Mouse (Mus musculus): ENCODE data around the gene Atrnl1.
A peak's percentile ranks its signal among the peaks of the same experiment; 100 is the strongest.

Gene Atrnl1

DNA sequence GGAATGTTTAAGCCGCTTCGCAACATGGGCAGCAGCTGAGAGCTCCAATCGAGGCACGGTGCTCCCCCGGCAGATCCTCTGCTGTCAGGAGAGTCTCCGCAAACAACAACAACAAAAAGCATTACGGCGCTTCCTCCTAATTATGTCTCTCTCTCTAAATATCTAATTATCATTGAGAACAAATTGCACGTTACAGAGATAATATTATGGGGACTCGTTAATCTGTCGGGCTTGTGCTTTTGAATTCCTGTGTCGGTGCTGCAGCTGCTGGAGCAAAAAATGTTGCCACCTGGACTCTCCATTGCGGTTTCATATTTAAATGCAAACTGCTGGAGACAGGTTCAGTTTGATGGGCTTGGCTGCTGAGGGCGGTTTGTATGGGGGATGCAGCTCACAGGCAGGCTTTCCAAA, 466.1 kb downstream of the Atrnl1 start:
- no peak for DNase-seq (ENCODE audit: low read depth)

DNA sequence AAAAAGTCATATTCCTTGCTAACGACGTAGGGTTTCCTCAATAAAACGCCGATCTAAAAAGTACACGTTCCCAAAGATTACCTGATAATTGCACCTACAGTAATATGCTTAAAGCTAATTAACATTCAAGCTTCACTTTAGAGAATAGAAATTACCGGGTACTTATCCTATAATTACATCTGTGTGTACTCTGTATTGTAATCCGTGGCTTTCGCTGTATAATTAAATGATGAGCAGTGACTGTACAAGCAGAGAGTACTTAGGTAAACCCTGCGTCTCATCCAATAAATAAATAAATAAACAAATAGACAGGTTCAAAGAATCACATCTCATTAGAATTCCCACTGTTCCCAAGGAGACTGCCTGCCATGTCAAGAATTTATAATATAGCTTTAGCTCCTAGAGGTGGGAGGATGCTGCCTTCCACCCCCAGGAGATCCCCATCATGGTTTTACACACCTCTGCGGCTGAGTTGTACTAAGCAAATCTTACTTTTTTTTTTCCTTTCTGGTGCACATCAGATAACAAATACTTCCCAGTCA, 466.8 kb downstream of the Atrnl1 start:
- no peak for DNase-seq (ENCODE audit: low read depth)

DNA sequence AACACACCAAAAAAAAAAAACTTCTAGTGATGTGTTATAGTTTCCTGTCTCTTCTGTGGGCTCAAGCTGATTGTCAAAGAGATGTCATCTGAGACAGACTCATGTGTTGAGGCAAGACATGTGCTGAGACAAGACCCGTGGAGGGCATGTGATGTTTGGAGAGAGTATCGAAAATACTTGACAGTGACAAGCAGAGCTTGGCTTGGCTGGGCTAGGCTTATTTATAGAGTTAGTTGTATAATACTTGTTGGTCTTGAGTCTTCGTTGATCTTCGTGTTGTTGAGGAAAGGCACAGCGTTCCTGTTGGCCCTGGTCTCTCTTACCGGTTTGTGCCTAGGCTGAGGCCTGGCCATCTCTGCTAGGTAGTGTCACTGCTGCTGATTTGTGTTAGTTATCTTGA, 469.3 kb downstream of the Atrnl1 start:
- DNase-seq (ENCODE audit: low read depth): no peak

DNA sequence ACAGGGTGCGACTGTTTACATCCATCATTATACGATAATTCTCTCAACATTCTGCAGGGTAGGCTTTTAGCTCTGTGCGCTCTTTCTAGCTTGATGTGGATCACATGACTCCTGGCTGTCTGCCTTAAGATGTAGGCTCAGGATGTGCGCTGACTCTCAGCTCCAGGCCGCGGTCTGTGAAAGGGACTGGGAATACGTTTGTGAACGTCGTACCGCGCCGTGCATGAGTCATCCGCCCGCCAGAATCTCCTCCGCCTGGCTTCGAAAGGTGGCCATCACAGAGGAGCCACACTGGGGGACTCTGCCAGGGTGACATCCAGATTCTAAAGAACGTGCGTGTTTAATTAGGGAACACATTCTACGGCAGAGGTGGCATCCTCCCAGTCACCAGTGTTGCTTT, 471.9 kb downstream of the Atrnl1 start:
- no peak for DNase-seq (ENCODE audit: low read depth)

DNA sequence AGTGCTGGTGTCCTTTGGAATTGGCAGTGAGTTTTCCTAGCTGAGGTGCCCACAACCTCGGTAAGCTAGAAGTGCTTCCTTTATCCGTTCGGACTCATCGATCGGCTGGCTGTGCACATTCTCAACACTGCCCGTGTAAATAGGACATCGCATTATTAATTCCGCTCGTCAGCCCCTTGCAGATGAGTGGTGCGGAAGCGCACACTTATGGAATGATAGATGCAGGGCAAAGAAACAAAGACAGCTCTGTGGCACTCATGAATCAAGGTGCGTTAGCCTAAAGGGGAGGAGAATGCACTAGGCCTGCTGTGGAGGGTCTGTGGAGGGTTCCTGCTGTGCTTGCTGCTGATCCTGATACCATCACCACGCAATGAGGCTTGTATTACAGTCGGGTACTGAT, 474.0 kb downstream of the Atrnl1 start:
- no peak for DNase-seq (ENCODE audit: low read depth)

DNA sequence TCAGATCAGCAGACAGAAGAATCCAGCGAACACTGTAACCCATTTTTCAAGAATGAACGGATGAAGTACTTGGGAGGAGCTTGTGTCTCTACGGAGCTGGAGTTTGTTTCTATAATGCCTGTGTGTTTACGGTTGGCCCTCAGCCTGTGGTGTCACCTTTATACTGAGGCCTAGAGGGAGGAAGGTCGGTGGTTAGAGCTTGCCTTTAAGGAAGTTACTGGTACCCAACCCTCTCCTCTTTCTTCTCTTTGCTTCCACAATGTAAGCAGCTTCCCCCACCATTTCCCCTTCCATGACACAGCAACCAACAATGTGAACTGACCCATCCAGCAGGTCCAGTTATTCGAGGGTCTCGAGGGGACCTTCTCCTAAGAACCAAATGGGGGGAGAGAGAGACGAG, 475.9 kb downstream of the Atrnl1 start:
- DNase-seq (ENCODE audit: low read depth): no peak

DNA sequence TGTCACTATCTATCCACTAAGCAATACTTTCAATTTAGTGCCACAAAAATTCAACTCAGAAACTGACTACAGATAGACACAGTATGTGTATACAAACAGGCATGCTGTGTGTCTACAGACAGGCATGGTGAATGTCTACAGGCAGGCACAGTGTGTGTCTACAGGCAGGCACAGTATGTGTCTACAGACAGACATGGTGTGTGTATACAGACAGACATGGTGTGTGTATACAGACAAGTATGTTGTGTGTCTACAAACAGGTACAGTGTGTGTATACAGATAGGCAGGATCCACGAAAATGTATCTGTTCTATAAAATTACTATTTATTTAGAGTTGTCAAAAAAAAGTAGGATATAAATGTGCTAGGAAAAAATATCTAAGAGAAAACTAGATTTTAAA, 477.1 kb downstream of the Atrnl1 start:
- no peak for DNase-seq (ENCODE audit: low read depth)

DNA sequence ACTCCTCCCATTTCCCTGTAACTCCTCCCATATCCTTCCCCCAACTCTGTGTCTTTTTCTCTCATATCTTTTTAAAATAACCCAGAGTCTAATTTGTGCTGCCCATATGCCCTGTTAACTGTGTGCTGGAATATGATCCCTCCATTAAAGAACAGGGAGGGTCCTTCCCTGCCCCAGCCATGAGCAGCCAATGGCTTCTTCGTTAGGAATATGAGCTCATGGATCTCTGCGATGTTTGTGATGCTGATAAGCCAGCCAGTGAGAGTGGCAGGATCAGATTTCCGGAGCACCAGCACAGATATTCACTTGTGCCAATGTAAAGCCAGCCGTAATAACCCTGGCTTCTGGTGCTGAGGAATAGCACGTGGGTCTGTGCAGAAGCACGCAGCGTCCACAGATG, 477.6 kb downstream of the Atrnl1 start:
- DNase-seq (ENCODE audit: low read depth): no peak

DNA sequence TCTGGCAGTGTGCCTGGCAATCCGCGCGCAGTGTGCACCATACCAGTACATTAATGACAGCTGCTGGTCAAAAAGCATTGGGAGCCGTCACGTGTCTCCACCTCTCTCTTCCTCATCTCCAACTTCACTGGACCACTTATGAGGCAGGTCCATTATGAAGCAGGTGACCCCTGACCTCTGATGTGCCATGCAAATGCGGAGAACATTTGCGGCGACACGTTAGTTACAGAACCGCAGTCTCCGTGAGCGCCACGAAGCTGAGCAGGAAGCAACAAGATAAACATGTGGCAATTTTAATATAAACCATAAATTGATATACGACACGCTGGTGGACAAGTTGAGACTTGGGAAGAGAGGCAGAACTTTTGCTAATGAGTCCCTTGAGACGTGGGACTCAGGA, 481.1 kb downstream of the Atrnl1 start:
- DNase-seq (ENCODE audit: low read depth): no peak

DNA sequence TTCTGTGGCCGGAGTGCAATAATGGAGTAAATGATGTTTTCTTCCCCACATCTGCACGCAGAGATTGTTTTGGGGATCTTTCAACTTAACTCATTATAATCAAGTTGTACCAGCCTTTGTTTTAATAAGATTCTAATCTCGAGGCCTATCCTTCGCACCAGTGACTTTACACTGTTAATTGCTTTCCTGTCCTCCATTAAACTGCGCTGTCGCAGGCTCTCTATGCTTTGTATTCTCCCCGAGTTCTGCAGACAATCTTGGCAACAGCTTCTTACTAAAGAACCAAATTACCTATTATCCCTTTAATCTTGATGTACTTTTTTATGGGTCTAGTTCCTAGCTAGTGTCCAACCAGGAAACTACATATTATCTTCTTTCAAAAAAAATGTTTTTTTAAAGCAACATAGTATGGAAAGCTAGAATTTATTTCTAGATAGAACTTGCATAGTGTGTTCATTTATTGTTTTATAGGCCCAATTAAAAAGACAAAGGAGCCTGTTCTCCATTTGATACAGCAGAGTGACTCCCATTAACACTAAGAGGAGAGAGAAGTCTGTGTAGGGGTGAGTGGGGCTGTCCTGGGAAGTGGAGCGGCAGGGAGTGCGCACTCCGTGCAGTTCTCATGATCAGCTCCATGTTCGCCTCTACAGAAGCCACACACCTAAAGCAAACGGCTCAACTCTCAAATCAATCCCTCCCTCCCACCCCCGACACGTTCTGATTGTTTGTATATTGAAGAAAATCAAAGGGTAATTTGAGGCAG, 484.1 kb downstream of the Atrnl1 start:
- DNase-seq (ENCODE audit: low read depth): no peak

DNA sequence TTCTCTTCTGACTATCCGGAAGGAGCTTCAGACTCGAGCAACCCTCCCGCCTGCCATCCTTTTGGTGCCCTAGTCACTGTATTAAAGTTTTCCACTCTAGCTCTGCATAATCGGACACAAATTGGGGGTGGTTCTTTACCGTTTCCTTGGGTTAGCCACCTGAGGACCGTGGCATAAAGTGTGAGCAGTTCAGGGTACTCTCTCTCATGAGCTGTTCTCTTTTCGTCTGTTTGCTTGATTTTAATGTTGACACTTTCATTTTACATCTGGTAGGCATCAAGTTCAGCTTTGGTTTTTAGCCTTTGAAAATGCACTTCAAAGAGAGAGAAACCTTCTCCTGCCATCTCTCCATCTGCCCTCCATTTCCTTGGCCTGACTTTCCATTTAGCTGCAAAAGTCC, 484.9 kb downstream of the Atrnl1 start:
- DNase-seq (ENCODE audit: low read depth): no peak

DNA sequence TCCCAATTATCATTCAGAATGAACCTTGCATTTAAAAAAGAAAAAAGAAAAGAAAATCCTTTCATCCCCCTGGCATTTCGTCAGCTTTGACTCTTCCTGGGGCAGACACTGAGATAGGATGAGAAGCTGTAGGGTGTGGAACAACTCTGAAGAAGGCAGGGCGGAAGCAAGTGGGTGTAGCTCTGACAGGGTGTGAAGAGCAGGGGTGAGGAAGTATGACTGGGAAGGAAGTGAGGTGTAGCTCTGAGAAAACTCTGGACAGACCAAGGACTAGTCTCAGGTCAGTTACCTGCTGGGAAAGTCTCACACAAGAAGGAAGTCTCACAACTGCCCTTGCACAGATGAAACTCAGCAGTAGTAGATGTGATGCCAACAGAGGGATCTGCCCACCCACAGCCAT, 486.4 kb downstream of the Atrnl1 start:
- DNase-seq (ENCODE audit: low read depth): no peak

DNA sequence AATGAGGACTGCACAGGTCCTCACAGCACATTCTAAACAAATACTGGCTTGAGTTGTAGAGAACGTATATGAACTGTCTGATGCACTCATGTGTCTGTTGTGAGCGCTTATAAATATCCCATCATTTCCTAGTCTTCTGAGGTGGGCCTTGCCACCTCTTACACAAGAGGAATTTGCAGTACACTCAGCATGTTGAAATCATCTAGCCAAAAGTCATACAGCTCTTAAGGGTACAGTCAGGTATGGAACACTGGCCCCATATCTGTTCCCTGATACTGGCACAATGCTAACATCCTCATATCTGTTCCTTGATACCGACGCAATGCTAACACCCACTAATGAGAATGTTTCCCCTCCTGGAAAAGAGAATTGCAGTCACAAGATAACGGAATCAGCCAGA, 488.7 kb downstream of the Atrnl1 start:
- DNase-seq (ENCODE audit: low read depth): no peak

DNA sequence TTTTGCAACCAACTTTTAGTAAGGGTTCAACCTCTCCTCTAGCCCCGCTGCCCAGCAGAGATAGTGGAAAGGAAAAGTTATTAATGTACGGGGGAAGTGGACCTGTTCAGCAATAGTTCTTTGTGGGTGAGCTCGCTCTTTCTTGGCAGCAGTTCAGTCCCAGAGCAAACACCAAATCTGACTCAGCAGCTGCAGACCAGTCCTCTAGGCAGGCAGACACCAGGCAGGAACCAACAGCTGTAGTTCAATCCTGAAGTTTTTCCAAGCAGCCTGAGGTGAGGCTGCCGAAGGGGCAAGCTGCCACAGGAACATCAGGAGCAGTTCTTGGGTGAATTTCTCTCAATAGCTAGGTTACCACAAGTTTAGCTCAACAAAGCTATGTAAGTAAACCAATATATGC, 489.5 kb downstream of the Atrnl1 start:
- DNase-seq (ENCODE audit: low read depth): peak; percentile 60

DNA sequence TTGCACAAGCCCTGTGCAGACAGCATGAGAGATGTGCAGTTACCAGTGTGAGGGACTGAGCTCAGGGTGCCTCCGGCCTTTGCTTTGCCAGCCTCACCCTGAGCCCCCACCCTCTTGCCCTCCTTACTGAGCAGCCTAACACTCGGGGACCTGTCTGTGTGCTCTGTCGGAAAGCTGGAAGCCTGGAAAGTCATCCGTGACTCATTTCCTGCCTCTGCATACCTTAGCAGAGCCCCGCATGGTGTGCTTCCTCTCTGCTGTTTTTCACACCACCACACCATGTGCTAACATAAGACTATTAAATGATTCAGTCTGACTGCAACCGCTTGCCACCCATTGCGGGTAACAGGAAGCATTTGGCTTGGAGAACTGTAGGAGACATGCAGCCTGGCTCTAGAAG, 493.7 kb downstream of the Atrnl1 start:
- peak; percentile 82 for DNase-seq (ENCODE audit: low read depth)

DNA sequence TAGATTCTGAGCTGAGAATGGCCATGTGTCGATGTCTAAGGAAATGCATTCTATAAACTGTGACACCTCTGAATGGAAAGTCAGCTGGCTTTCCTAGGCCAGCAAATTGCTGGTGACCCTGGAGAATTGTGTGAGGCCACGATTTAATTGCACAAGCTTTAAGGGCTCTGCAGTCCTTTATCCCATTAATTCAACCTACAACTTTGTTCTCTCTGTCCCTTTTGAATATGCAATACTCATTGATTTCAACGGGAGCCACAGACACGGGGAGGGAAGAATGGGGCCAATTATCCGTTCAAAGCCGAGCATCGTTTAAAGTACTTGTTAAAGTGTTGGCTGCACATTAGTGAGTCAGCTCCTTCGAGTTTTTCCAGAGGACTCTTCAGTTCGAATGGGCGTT, 496.8 kb downstream of the Atrnl1 start:
- DNase-seq (ENCODE audit: low read depth): no peak

DNA sequence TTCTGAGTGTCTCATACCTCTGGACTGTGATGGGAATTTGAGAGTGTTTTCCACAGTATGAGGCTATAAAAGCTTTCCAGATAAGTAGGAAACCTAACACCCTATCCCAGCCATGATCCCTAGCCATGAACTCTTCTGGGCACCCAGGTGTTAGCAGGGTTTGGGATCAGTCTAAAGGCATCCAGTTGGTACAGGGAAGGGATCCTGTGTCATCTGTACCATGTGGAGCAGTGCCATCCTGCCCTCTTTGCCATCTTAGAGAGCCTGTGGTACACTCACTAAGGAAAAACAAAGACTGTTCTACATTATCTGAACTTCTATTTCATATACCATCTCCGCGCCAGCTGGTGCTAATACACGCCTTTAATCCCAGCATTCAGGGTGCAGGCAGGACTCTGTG, 499.7 kb downstream of the Atrnl1 start:
- no peak for DNase-seq (ENCODE audit: low read depth)

DNA sequence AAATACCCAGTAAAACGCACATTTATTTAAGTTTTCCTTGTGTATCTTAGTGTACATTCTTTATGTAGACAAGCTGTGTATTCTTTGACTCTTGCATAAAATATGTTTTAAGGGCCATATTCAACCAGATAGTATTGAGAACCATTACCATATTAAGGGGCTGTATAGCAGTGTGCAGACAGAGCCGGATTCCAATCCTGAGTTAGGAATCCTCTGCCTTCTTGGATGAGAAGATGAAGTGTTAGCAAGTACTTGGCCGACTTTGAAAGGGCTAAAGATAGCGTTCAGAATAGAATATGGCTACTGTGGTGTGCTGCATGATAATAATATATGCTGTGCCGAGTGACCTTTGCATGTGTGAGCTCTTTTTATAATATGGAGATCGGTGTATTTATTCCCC, 500.5 kb downstream of the Atrnl1 start:
- DNase-seq (ENCODE audit: low read depth): no peak

DNA sequence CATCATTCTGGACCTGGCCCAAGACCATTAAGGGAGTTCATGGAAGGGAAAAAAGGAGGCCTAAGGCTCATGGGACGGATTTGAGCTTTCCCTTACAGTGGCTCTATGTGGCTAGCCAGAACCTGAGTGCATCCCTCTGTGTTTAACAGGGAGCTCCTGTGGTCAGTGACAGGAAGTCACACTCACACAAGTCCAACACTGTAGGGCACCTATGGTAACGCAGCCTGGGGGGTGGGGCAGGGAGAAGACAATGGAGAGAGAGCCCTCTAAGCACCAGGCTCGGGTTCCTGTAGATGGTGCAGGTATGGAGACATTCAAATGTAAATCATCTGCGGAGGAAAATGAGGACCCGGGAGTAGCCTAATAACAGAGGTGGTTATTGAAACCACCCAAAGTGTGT, 501.3 kb downstream of the Atrnl1 start:
- DNase-seq (ENCODE audit: low read depth): no peak

DNA sequence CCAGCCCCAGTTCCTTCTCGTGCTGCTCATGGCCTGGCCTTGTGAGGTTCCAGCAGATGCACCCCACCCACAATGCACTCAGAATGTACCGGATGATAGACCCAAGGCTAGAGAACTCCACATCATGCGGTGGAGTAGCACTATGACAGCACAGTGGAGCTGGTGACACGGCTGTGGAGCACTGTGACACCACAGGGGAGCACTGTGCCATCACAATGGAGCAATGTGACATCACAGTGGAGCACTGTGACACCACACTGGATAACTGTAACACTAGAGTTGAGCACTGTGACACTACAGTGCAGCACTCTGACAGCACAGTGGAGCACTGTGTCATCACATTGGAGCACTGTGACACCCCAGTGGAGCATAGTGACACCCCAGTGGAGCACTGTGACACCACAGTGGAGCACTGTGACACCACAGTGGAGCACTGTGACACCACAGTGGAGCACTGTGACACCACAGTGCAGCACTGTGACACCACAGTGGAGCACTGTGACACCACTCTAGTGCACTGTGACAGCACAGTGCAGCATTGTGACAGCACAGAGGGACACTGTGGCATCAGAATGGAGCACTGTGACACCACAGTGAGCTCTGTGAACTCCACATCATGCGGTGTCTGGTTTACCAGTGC, 502.4 kb downstream of the Atrnl1 start:
- no peak for DNase-seq (ENCODE audit: low read depth)

DNA sequence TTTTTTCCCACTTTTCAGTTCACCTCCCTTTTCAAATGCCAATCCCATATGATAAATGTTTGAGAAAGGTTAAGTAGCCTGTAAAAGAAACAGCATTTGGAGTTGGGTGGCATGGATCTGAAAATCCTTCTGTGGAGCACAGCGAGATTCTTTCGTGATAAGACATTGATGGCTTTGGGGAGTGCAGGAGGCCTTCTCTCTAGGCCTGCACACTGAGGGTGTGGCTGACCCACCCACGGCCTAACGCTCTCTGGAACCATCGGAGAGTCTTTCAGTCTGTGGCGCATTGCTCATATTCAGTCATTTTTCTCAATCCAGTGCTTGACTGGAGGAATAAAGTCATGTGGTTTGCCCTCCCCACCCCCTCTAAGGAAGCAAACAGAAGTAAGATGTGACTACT, 506.8 kb downstream of the Atrnl1 start:
- DNase-seq (ENCODE audit: low read depth): no peak

DNA sequence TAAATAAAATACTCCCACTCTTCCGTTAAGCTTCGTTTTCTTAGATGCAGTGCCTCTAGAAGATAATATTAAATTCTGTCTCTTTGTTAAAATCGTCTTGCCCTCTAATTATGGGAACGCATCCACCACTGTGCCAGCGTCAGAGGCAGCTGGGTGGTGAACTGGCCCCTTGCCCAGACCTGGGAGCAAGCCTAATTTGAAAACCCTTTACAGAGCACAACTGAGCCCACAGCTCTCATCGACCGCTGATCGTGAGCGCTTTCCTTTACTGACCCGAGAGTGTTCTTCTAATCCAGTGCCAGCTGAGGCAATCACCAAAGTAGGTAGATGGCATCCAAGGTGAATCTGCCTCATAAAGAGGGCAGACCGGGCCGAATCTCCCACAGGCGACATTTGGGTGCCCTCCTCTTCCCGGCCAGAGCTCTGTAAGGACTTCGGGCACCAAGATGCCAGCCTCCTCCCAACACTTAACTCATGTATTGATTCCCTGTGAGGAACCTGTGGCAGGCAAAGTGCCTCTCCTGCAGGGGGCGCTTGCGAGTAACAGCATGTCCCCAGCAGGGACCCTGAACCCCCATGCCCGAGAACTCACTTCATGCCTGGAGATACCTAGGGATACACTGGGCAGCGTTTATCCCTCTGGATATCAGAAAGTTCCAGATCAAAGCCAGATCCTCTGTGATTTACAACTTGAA, 507.5 kb downstream of the Atrnl1 start:
- no peak for DNase-seq (ENCODE audit: low read depth)

DNA sequence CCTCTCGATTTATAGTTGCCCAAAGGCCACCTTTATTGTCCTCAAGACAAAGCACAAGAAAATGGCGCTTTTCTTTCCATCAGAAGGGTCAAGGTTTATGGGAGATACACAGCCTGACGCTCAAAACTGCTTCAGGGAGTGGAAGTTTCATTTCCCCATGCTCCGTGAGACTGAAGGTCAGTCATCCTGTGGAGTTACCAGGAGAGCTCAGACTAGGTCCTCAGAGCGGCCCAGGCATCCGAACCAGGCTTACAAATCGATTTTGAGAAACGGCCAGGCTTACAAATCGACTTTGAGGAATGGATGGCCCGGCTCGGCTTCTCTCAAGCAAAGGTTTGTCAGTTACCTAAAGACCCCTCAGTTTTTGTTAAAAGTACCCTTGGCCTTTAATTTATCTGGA, 508.0 kb downstream of the Atrnl1 start:
- no peak for DNase-seq (ENCODE audit: low read depth)
